Mouse (Mus musculus) heart, embryonic 14.5 days (tissue): ENCODE measurements around the gene Efnb3. TPM values are rescaled to one million over a fixed set of nuclear protein-coding genes. Genes with fewer than 3 reads are reported as not detected.

ENCODE experiments used
- ATAC-seq: fragments of 200-750 bp; cut with Nextera tagmentation; 2 replicates; pipeline ENCODE4 v1.8.0; 2017; ENCODE audit warnings: low read depth, moderate TSS enrichment; ENCODE audit not compliant: insufficient number of reproducible peaks, insufficient read depth, low FRiP score
- H3K27ac ChIP-seq, 2 experiments: fragments of 200-500 bp in 1 of 2; fragments of 300-500 bp in 1 of 2; sonication (generic) in 1 of 2; replicated peaks in 1 of 2; 2 replicates each; pipeline ENCODE4 v1.5.1; 2012 to 2014; ENCODE audit warnings: low read depth in 2 of 2, low read length in 2 of 2, control low read depth in 1 of 2, mild to moderate bottlenecking in 1 of 2, mixed read lengths in 1 of 2; ENCODE audit not compliant: control insufficient read depth in 1 of 2, insufficient read depth in 1 of 2
- H3K27me3 ChIP-seq: fragments of 300-500 bp; sonication (generic); 2 replicates; pipeline ENCODE4 v1.6.1; 2014; ENCODE audit warnings: mild to moderate bottlenecking, low read length, control low read depth; ENCODE audit not compliant: control insufficient read depth, insufficient read depth
- H3K36me3 ChIP-seq: fragments of 300-500 bp; sonication (generic); 2 replicates; pipeline ENCODE4 v1.6.1; 2014; ENCODE audit warnings: mild to moderate bottlenecking, control low read depth, low read length, mixed read lengths; ENCODE audit not compliant: control insufficient read depth, insufficient read depth
- H3K4me1 ChIP-seq, 2 experiments: fragments of 200-500 bp in 1 of 2; fragments of 300-500 bp in 1 of 2; sonication (generic) in 1 of 2; 2 replicates each; pipeline ENCODE4 v1.6.1; 2012 to 2014; ENCODE audit warnings: low read length in 2 of 2, control low read depth in 1 of 2, mixed read lengths in 1 of 2; ENCODE audit not compliant: control insufficient read depth in 2 of 2, insufficient read depth in 2 of 2
- H3K4me2 ChIP-seq: fragments of 300-500 bp; sonication (generic); 2 replicates; pipeline ENCODE4 v1.6.1; 2014; ENCODE audit warnings: mild to moderate bottlenecking, low read length
- H3K4me3 ChIP-seq, 2 experiments: fragments of 200-500 bp in 1 of 2; fragments of 300-500 bp in 1 of 2; sonication (generic) in 1 of 2; 2 replicates each; pipeline ENCODE4 v1.5.1; 2012 to 2014; ENCODE audit warnings: low read length in 2 of 2, mild to moderate bottlenecking in 2 of 2, control low read depth in 1 of 2, low read depth in 1 of 2, moderate library complexity in 1 of 2; ENCODE audit not compliant: control insufficient read depth in 1 of 2, insufficient read depth in 1 of 2
- H3K9ac ChIP-seq: fragments of 300-500 bp; sonication (generic); 2 replicates; pipeline ENCODE4 v1.6.1; 2014; ENCODE audit warnings: mild to moderate bottlenecking, low read length
- H3K9me3 ChIP-seq: fragments of 300-500 bp; sonication (generic); 2 replicates; pipeline ENCODE4 v1.6.1; 2016; ENCODE audit warnings: low read length, control low read depth; ENCODE audit not compliant: control insufficient read depth
- WGBS: fragments of 180-500 bp; shearing (Covaris S2); extraction: QIAGEN DNeasy Blood & Tissue Kit; methylation state at CpG from one replicate; pipeline ENCODE4 v1.1.7; 2014; 5-methylcytosine and 5-hydroxymethylcytosine counted together
- microRNA-seq: library from miRNA; unstranded; fragments of <30 nt; microRNA quantifications from one replicate; pipeline ENCODE4, GENCODE M21; 2016
- polyA plus RNA-seq: library from polyadenylated mRNA; unstranded; fragments of >200 nt; fragmentation: Nextera tagmentation; extraction: Ambion mirVana; gene quantifications from 2 replicates; pipeline ENCODE4 v1.2.1, GENCODE M21; 2014

Gene Efnb3
- polyA plus RNA-seq, 1 experiment from 2014 or later = 20.4 TPM

DNA sequence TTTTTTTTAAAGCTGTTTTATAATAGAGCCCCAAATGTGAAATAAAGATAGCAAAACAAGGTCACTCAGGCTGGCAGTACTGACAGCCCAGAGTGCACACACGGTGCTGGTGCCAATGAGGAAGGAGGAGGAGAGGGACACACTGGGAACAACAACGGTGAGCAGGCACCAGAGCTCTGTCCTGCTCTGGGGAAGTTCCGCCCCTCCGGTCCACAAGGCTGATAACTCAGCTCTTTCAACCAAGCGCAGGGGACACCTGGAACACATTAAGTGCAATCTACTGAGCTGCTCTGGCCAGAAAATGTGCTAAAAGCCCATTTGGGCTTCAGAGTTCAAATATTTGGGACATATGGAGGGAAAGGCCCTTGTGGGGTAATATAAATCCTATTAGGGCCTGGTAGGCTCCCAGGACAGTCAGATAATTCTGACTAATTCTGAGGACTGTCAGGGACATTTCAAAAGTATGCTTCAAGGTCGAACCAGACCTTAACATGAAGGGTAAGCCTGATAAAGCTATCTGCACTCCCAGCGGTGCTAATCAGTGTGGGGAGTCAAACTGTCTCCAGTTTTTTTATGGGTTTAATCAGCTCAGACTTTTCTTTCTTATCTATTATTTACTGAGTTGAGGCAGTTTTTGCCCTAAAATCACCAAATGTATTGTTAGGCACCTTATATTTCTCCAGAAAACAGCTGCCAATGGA lies 49.1 kb downstream of the Efnb3 start:
- H3K27ac ChIP-seq = peak overlapping the region; percentile 62 to 79
- H3K4me3 ChIP-seq = no peak overlapping the region
- H3K9ac ChIP-seq = peak overlapping the region; percentile 4; the same call in 1 of the 2 replicates
- no peaks in the 10 kb centered on the region for H3K36me3 ChIP-seq
- H3K4me2 ChIP-seq = no peak overlapping the region
- ATAC-seq = no peak
- no peaks in the 10 kb centered on the region for H3K9me3 ChIP-seq
- peaks cover 11 to 17% of the 10 kb centered on the region in 2 experiments for H3K4me1 ChIP-seq
- 3% methylated on average over 7 of the region's 7 CpGs for WGBS
- H3K27me3 ChIP-seq = peaks cover 4% of the 10 kb centered on the region; the same call in 1 of the 2 replicates

Small RNA genes within 50 kb of the gene (microRNA-seq; reads per million reads assigned to microRNA genes)
- gene Gm27493 = not detected

Other genes with a start within 250 kb of the Efnb3 start
- gene Cntrob, start 236.4 kb downstream of the Efnb3 start, polyA plus RNA-seq = 8.6 and 8.9 TPM in 2 replicates
- gene Trappc1, start 236.2 kb downstream of the Efnb3 start, polyA plus RNA-seq = 181 and 195 TPM in 2 replicates
- 0.62 and 0.84 TPM in 2 replicates for gene Kcnab3, start 233.9 kb downstream of the Efnb3 start, polyA plus RNA-seq
- gene Rnf227, start 219.7 kb downstream of the Efnb3 start, polyA plus RNA-seq = 6.6 and 7.3 TPM in 2 replicates
- gene Chd3, start 190.8 kb downstream of the Efnb3 start, polyA plus RNA-seq = 16.5 TPM in 2 replicates
- gene Naa38, start 164.7 kb downstream of the Efnb3 start, polyA plus RNA-seq = 158 and 174 TPM in 2 replicates
- gene Cyb5d1, start 164.6 kb downstream of the Efnb3 start, polyA plus RNA-seq = 19.9 and 22.1 TPM in 2 replicates
- 43.1 and 46.7 TPM in 2 replicates for gene Tmem88, start 162.0 kb downstream of the Efnb3 start, polyA plus RNA-seq
- 18.0 and 22.0 TPM in 2 replicates for gene Kdm6b, start 146.5 kb downstream of the Efnb3 start, polyA plus RNA-seq
- gene Dnah2, start 11.1 kb downstream of the Efnb3 start, polyA plus RNA-seq = 0.13 and 0.36 TPM in 2 replicates
- 11.1 and 14.3 TPM in 2 replicates for gene Wrap53, start 20.1 kb upstream of the Efnb3 start, polyA plus RNA-seq
- 71.2 and 71.9 TPM in 2 replicates for gene Trp53, start 20.2 kb upstream of the Efnb3 start, polyA plus RNA-seq
- gene Atp1b2, start 45.7 kb upstream of the Efnb3 start, polyA plus RNA-seq = 31.5 and 33.8 TPM in 2 replicates
- not detected in 2 replicates for gene Shbg, start 57.7 kb upstream of the Efnb3 start, polyA plus RNA-seq
- 16.2 and 17.9 TPM in 2 replicates for gene Sat2, start 61.8 kb upstream of the Efnb3 start, polyA plus RNA-seq
- 24.2 and 25.8 TPM in 2 replicates for gene Fxr2, start 72.8 kb upstream of the Efnb3 start, polyA plus RNA-seq
- gene Sox15, start 95.1 kb upstream of the Efnb3 start, polyA plus RNA-seq = not detected in 2 replicates
- 14.9 and 29.1 TPM in 2 replicates for gene Mpdu1, start 102.4 kb upstream of the Efnb3 start, polyA plus RNA-seq
- 12.1 and 14.4 TPM in 2 replicates for gene Cd68, start 105.9 kb upstream of the Efnb3 start, polyA plus RNA-seq
- gene Eif4a1, start 112.2 kb upstream of the Efnb3 start, polyA plus RNA-seq = 313 and 403 TPM in 2 replicates
- 43.2 and 59.4 TPM in 2 replicates for gene Senp3, start 121.9 kb upstream of the Efnb3 start, polyA plus RNA-seq
- gene Tnfsf13, start 125.6 kb upstream of the Efnb3 start, polyA plus RNA-seq = 0.24 and 0.63 TPM in 2 replicates
- gene Tnfsf12, start 135.6 kb upstream of the Efnb3 start, polyA plus RNA-seq = 7.7 and 10.3 TPM in 2 replicates
- gene Tnfsfm13, start 135.9 kb upstream of the Efnb3 start, polyA plus RNA-seq = 2.5 and 6.8 TPM in 2 replicates
- gene Polr2a, start 198.4 kb upstream of the Efnb3 start, polyA plus RNA-seq = 19.9 and 20.1 TPM in 2 replicates
- 0.13 TPM in 1 of 2 replicates, not detected in the other for gene Slc35g3, start 201.8 kb upstream of the Efnb3 start, polyA plus RNA-seq
- 3.7 TPM in 2 replicates for gene Zbtb4, start 205.7 kb upstream of the Efnb3 start, polyA plus RNA-seq
- 5.5 and 5.8 TPM in 2 replicates for gene Chrnb1, start 235.7 kb upstream of the Efnb3 start, polyA plus RNA-seq
- 2.0 and 2.1 TPM in 2 replicates for gene Fgf11, start 241.7 kb upstream of the Efnb3 start, polyA plus RNA-seq
- gene Tmem102, start 245.4 kb upstream of the Efnb3 start, polyA plus RNA-seq = 1.7 and 1.8 TPM in 2 replicates